Mouse (Mus musculus) cerebellum, adult 2 months (tissue): Measurements from ENCODE around the gene Olfr1410. TPM values are rescaled to one million over a fixed set of nuclear protein-coding genes. Genes with fewer than 3 reads are reported as not detected.

Experiments
- DNase-seq, 2 experiments: peaks; one replicate each; pipeline ENCODE4 v3.0.0; 2021
- H3K27ac ChIP-seq: fragments of 200-500 bp; 2 replicates; pipeline ENCODE4 v1.5.1; 2012; ENCODE audit warnings: low read length, control low read depth, inconsistent platforms; ENCODE audit not compliant: insufficient read depth
- H3K27me3 ChIP-seq: fragments of 200-500 bp; 2 replicates; pipeline ENCODE4 v1.6.1; 2012; ENCODE audit warnings: inconsistent platforms, mild to moderate bottlenecking, low read length, moderate library complexity; ENCODE audit not compliant: control insufficient read depth, insufficient read depth
- H3K4me1 ChIP-seq: fragments of 200-500 bp; 2 replicates; pipeline ENCODE4 v1.6.1; 2011; ENCODE audit warnings: low read length; ENCODE audit not compliant: control insufficient read depth, insufficient read depth
- H3K4me3 ChIP-seq: fragments of 200-500 bp; replicated peaks from 2 replicates; pipeline ENCODE3; 2011; ENCODE audit warnings: mild to moderate bottlenecking, low read depth, low read length, control low read depth; ENCODE audit not compliant: insufficient read depth
- CTCF ChIP-seq: fragments of 200-500 bp; IDR thresholded peaks from 2 replicates; pipeline ENCODE4 v1.5.1; 2011; ENCODE audit warnings: low read depth, mild to moderate bottlenecking, control low read depth, low read length, moderate library complexity, borderline replicate concordance; ENCODE audit not compliant: insufficient read depth
- POLR2A ChIP-seq: fragments of 200-500 bp; IDR thresholded peaks from 2 replicates; pipeline ENCODE4 v1.6.1; 2011; ENCODE audit warnings: low read length, control low read depth, borderline replicate concordance; ENCODE audit not compliant: insufficient read depth
- WGBS: fragments of 180-500 bp; shearing (Covaris S2); methylation state at CpG from one replicate; pipeline ENCODE4 v1.1.7; 2018; 5-methylcytosine and 5-hydroxymethylcytosine counted together
- polyA plus RNA-seq: library from polyadenylated mRNA; depleted of rRNA; stranded (reverse); fragments of >200 nt; gene quantifications from 2 replicates; pipeline ENCODE4 v1.2.3, GENCODE M21; 2012

Gene Olfr1410
- polyA plus RNA-seq, 1 experiment = not detected

- no peak for TF ChIP-seq CTCF
- no peak for TF ChIP-seq POLR2A
- H3K4me3 ChIP-seq = no peak overlapping the region
- no peak overlapping the region for H3K27ac ChIP-seq
- no peaks in the 10 kb centered on the region for H3K27me3 ChIP-seq
- 63% methylated on average over 4 of the region's 4 CpGs for WGBS
- H3K4me1 ChIP-seq = peaks cover 15% of the 10 kb centered on the region
- no peak for DNase-seq
Observed at GRCm38 (mm10) chr1:92643691-92644090, 38.1 kb downstream of the Olfr1410 start.

DNA sequence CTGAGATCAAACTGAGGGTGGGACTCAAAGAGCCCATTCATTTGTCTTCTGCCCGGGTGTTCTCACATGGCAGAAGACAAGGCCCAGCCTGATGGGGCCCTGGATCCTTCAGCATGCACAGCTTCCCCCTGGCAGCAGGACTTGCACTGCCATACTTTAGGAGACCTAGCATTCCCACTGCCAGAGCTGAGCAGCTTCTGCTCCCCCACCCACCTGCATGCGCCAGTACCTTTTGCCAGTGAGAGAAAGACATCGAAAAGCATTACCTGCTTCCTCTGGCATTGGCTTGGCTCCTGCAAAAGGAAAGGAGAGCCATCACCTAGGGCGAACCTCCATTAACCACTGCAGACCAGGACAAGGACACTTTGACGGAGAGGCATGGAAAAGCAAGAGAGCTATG is 39.3 kb downstream of the Olfr1410 start:
- Histone ChIP-seq H3K4me3 (no peak overlapping the region), H3K4me1 (peaks cover 15% of the 10 kb centered on the region), H3K27me3 (no peaks in the 10 kb centered on the region), H3K27ac (no peak overlapping the region)
- WGBS = 84% methylated on average over 5 of the region's 5 CpGs
- no peak for DNase-seq
- TF ChIP-seq POLR2A (no peak), CTCF (no peak)

DNA sequence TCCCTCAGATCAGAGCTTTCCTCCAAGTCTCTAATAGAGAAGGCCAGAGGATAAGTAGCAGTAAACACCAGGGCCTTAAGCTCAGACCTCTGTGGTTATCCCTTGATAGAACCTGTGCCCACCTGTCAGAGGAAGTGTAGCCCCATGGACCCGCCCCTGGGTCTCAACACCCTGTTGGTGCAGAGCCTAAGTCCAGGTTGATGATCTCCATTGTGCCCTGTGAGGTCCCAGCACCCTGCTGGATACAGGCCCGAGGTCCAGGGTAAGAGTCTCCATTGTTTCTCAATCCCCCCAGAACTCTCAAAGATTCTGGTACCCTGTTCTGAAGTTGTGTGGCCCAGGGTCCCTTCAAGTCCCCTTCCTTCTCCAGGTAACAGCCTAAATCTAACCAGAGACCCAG is 40.5 kb downstream of the Olfr1410 start:
- WGBS = 60% methylated on average over 2 of the region's 2 CpGs
- no peaks in the 10 kb centered on the region for H3K27me3 ChIP-seq
- H3K4me3 ChIP-seq = no peak overlapping the region
- peaks cover 10% of the 10 kb centered on the region; the same call in 1 of the 2 replicates for H3K4me1 ChIP-seq
- TF ChIP-seq CTCF = no peak
- TF ChIP-seq POLR2A = no peak
- no peak for DNase-seq
- no peak overlapping the region for H3K27ac ChIP-seq

- H3K4me1 ChIP-seq = peaks cover 12% of the 10 kb centered on the region; the same call in 1 of the 2 replicates
- H3K27ac ChIP-seq = no peak overlapping the region
- TF ChIP-seq CTCF (no peak), POLR2A (no peak)
- H3K4me3 ChIP-seq = no peak overlapping the region
- 81% methylated on average over 7 of the region's 7 CpGs for WGBS
- H3K27me3 ChIP-seq = no peaks in the 10 kb centered on the region
- no peak for DNase-seq
Observed at GRCm38 (mm10) chr1:92646601-92647000, 41.0 kb downstream of the Olfr1410 start.

DNA sequence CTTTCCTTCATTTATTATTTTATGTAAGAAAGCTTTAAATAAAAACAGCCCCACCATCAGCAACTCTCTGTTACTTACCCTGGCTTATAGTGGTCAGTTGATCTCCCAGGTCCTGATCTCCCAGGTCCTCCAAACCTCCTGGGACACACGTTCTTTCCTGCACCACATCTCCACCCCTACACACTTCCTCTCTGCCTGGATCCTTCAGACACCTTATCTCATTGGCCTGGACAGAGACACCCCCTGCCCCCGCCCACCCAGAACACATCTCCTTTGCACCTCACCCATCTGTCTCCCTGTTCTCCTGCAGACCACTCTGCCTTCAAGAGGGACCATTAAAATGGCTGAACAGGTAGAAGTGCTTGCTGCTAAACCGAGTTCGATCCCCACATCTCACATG is 41.4 kb downstream of the Olfr1410 start:
- H3K4me1 ChIP-seq = peaks cover 16% of the 10 kb centered on the region; the same call in 1 of the 2 replicates
- no peak overlapping the region for H3K4me3 ChIP-seq
- no peak overlapping the region for H3K27ac ChIP-seq
- H3K27me3 ChIP-seq = no peaks in the 10 kb centered on the region
- no peak for DNase-seq
- TF ChIP-seq CTCF = no peak
- no peak for TF ChIP-seq POLR2A
- WGBS = 81% methylated on average over 4 of the region's 4 CpGs

GRCm38 (mm10) chr1:92647752-92648151 is 42.2 kb downstream of the Olfr1410 start:
- Histone ChIP-seq H3K4me1 (peaks cover 15% of the 10 kb centered on the region; the same call in 1 of the 2 replicates), H3K4me3 (no peak overlapping the region), H3K27me3 (no peaks in the 10 kb centered on the region), H3K27ac (no peak overlapping the region)
- peak; percentile 63 to 80 for DNase-seq
- TF ChIP-seq CTCF (peak; percentile 84), POLR2A (no peak)
- WGBS = 7% methylated on average over 8 of the region's 8 CpGs

- 37% methylated on average over 10 of the region's 10 CpGs for WGBS
- H3K27ac ChIP-seq = no peak overlapping the region
- H3K4me3 ChIP-seq = no peak overlapping the region
- peaks cover 15% of the 10 kb centered on the region; the same call in 1 of the 2 replicates for H3K4me1 ChIP-seq
- TF ChIP-seq POLR2A = no peak
- DNase-seq = peak in 1 of 2 experiments; percentile 24
- no peaks in the 10 kb centered on the region for H3K27me3 ChIP-seq
Observed at GRCm38 (mm10) chr1:92648197-92648596, 42.6 kb downstream of the Olfr1410 start.

DNA sequence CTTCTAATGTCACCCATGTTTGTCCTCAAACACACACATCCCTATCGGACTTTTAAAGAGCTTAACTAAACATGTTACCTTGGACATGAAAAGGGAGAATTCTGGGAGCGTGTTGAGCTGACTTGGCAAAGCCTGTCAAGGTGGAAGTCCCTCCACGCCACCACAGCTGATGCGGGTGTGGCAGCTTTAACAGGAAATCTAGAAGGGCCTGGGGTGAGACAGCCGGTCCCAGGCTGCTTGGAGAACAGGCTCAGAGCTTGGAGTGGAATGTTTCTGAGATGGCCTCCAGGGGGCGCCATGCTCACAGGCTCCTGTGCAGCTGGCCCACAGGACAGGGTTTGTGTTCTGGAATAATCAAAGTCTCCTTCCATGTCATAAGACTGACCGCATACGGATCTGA is 43.1 kb downstream of the Olfr1410 start, which contains the start of gene Otos:
Gene Otos (minus strand): TSS at position 169 of the 400 bp plus-strand sequence.
- H3K4me3 ChIP-seq = no peak within 1 kb of the TSS
- 18% methylated on average over 8 of the region's 8 CpGs for WGBS
- no peak within 1 kb of the TSS for H3K27ac ChIP-seq
- TF ChIP-seq CTCF (peak; percentile 84), POLR2A (no peak)
- peak; percentile 73 to 74 for DNase-seq
- H3K27me3 ChIP-seq = no peaks in the 10 kb centered on the region
- peaks cover 15% of the 10 kb centered on the region; the same call in 1 of the 2 replicates for H3K4me1 ChIP-seq

GRCm38 (mm10) chr1:92651467-92651866 is 45.9 kb downstream of the Olfr1410 start:
- 38% methylated on average over 3 of the region's 3 CpGs for WGBS
- no peak for TF ChIP-seq POLR2A
- TF ChIP-seq CTCF = no peak
- no peak overlapping the region for H3K4me3 ChIP-seq
- DNase-seq = no peak
- H3K27me3 ChIP-seq = no peaks in the 10 kb centered on the region
- H3K27ac ChIP-seq = no peak overlapping the region
- H3K4me1 ChIP-seq = peaks cover 15% of the 10 kb centered on the region; the same call in 1 of the 2 replicates
